Mouse (Mus musculus) hindbrain, embryonic 11.5 days (tissue): ENCODE data around the gene Atp10b. TPM values are rescaled to one million over a fixed set of nuclear protein-coding genes. Genes with fewer than 3 reads are reported as not detected.
"Not testable (repeated sequence)": the region's sequence is repeated elsewhere in the genome, so short reads cannot be mapped to it uniquely, and the experiment has no call there.

Experiments
- ATAC-seq: fragments of 200-750 bp; cut with Nextera tagmentation; 2 replicates; pipeline ENCODE4 v1.8.0; 2017; ENCODE audit warnings: mild to moderate bottlenecking, moderate TSS enrichment, moderate library complexity; ENCODE audit not compliant: low FRiP score
- DNase-seq: peaks from one replicate; pipeline ENCODE4 v3.0.0-alpha.2; 2015; ENCODE audit warnings: low spot score
- H3K27ac ChIP-seq: fragments of 300-500 bp; sonication (generic); 2 replicates; pipeline ENCODE4 v1.5.1; 2014; ENCODE audit warnings: mild to moderate bottlenecking, low read depth, low read length
- H3K27me3 ChIP-seq: fragments of 300-500 bp; sonication (generic); 2 replicates; pipeline ENCODE4 v1.6.1; 2014; ENCODE audit warnings: mild to moderate bottlenecking, low read length, moderate library complexity, mixed read lengths; ENCODE audit not compliant: control insufficient read depth, insufficient read depth
- H3K36me3 ChIP-seq: fragments of 300-500 bp; sonication (generic); 2 replicates; pipeline ENCODE4 v1.6.1; 2014; ENCODE audit warnings: mild to moderate bottlenecking, low read length, moderate library complexity, mixed read lengths; ENCODE audit not compliant: control insufficient read depth, insufficient read depth
- H3K4me1 ChIP-seq: fragments of 300-500 bp; sonication (generic); replicated peaks from 2 replicates; pipeline ENCODE4 v1.6.1; 2014; ENCODE audit warnings: low read length, mixed read lengths; ENCODE audit not compliant: control insufficient read depth, insufficient read depth
- H3K4me2 ChIP-seq: fragments of 300-500 bp; sonication (generic); replicated peaks from 2 replicates; pipeline ENCODE4 v1.6.1; 2014; ENCODE audit warnings: mild to moderate bottlenecking, low read depth, low read length
- H3K4me3 ChIP-seq: fragments of 300-500 bp; sonication (generic); 2 replicates; pipeline ENCODE4 v1.5.1; 2014; ENCODE audit warnings: low read depth, low read length
- H3K9ac ChIP-seq: fragments of 300-500 bp; sonication (generic); 2 replicates; pipeline ENCODE4 v1.6.1; 2014; ENCODE audit warnings: low read depth, low read length
- H3K9me3 ChIP-seq: fragments of 300-500 bp; sonication (generic); 2 replicates; pipeline ENCODE4 v1.6.1; 2016; ENCODE audit warnings: low read length; ENCODE audit not compliant: control insufficient read depth
- WGBS: fragments of 180-500 bp; shearing (Covaris S2); extraction: QIAGEN DNeasy Blood & Tissue Kit; methylation state at CpG from one replicate; pipeline ENCODE4 v1.1.7; 2014; 5-methylcytosine and 5-hydroxymethylcytosine counted together
- polyA plus RNA-seq: library from polyadenylated mRNA; unstranded; fragments of >200 nt; fragmentation: Nextera tagmentation; extraction: Ambion mirVana; gene quantifications from 2 replicates; pipeline ENCODE4 v1.2.1, GENCODE M21; 2014

The Atp10b gene
- polyA plus RNA-seq: 0.71 and 1.1 TPM in 2 replicates

DNA sequence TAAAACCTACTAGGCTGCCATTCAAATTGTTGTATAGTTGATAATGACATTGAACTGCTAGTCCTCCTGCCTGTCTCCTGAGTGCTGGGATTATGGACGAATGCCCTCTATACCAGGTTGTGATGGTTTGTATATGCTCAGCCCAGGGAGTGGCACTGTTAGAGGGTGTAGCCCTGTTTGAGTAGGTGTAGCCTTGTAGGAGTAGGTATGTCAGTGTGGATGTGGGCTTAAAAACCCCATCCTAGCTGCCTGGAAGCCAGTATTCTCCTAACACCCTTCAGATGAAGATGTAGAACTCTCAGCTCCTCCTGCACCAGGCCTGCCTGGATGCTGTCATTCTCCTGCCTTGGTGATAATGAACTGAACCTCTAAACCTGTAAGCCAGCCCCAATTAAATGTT lies at the start of gene Atp10b:
Atp10b (plus strand) TSS at position 301 of the 400 bp plus-strand sequence.
- Histone ChIP-seq H3K27me3 (no peaks in the 10 kb centered on the region), H3K9me3 (no peaks in the 10 kb centered on the region), H3K4me3 (no peak within 1 kb of the TSS), H3K4me1 (no peaks in the 10 kb centered on the region), H3K27ac (no peak within 1 kb of the TSS), H3K4me2 (no peak within 1 kb of the TSS), H3K36me3 (no peaks in the 10 kb centered on the region), H3K9ac (no peak within 1 kb of the TSS)
- ATAC-seq: no peak
- no peak for DNase-seq
- 67% methylated on average over 1 of the region's 1 CpGs for WGBS

- no peak overlapping the region for H3K9ac ChIP-seq
- H3K27ac ChIP-seq: no peak overlapping the region
- H3K27me3 ChIP-seq: no peaks in the 10 kb centered on the region
- H3K4me1 ChIP-seq: no peaks in the 10 kb centered on the region
- no peak overlapping the region for H3K4me2 ChIP-seq
- DNase-seq (no peak), ATAC-seq (no peak)
- H3K4me3 ChIP-seq: no peak overlapping the region
- H3K9me3 ChIP-seq: no peaks in the 10 kb centered on the region
- no peaks in the 10 kb centered on the region for H3K36me3 ChIP-seq
- 84% methylated on average over 1 of the region's 1 CpGs for WGBS
These were observed 48.3 kb upstream of the Atp10b start for GRCm38 (mm10) chr11:43101357-43101756.

- Histone ChIP-seq H3K9ac (no peak overlapping the region), H3K27ac (no peak overlapping the region), H3K27me3 (no peaks in the 10 kb centered on the region), H3K4me2 (no peak overlapping the region), H3K9me3 (no peaks in the 10 kb centered on the region), H3K4me3 (no peak overlapping the region), H3K36me3 (no peaks in the 10 kb centered on the region), H3K4me1 (no peaks in the 10 kb centered on the region)
- DNase-seq (no peak), ATAC-seq (no peak)
- WGBS: 83% methylated on average over 4 of the region's 4 CpGs
These were observed 23.7 kb upstream of the Atp10b start for GRCm38 (mm10) chr11:43125908-43126477.

GRCm38 (mm10) chr11:43126573-43126972 lies 23.1 kb upstream of the Atp10b start:
- not testable (repeated sequence) for H3K27ac ChIP-seq, H3K27me3 ChIP-seq, H3K36me3 ChIP-seq, H3K4me2 ChIP-seq, H3K9me3 ChIP-seq, DNase-seq, H3K4me1 ChIP-seq, H3K9ac ChIP-seq, ATAC-seq, H3K4me3 ChIP-seq
- 83% methylated on average over 11 of the region's 12 CpGs for WGBS

- no peak overlapping the region for H3K27ac ChIP-seq
- no peak overlapping the region for H3K9ac ChIP-seq
- H3K9me3 ChIP-seq: no peaks in the 10 kb centered on the region
- no peaks in the 10 kb centered on the region for H3K36me3 ChIP-seq
- DNase-seq (no peak), ATAC-seq (no peak)
- no peaks in the 10 kb centered on the region for H3K4me1 ChIP-seq
- no peak overlapping the region for H3K4me2 ChIP-seq
- no peak overlapping the region for H3K4me3 ChIP-seq
- WGBS: 100% methylated on average over 1 of the region's 1 CpGs
- no peaks in the 10 kb centered on the region for H3K27me3 ChIP-seq
These were observed 8.4 kb upstream of the Atp10b start for GRCm38 (mm10) chr11:43141296-43141695.

- ATAC-seq (no peak), DNase-seq (no peak)
- Histone ChIP-seq H3K27me3 (no peaks in the 10 kb centered on the region), H3K4me3 (no peak overlapping the region), H3K36me3 (no peaks in the 10 kb centered on the region), H3K9me3 (no peaks in the 10 kb centered on the region), H3K27ac (no peak overlapping the region), H3K9ac (no peak overlapping the region), H3K4me2 (no peak overlapping the region), H3K4me1 (no peaks in the 10 kb centered on the region)
- 88% methylated on average over 1 of the region's 1 CpGs for WGBS
These were observed 6.9 kb upstream of the Atp10b start for GRCm38 (mm10) chr11:43142811-43143210.

DNA sequence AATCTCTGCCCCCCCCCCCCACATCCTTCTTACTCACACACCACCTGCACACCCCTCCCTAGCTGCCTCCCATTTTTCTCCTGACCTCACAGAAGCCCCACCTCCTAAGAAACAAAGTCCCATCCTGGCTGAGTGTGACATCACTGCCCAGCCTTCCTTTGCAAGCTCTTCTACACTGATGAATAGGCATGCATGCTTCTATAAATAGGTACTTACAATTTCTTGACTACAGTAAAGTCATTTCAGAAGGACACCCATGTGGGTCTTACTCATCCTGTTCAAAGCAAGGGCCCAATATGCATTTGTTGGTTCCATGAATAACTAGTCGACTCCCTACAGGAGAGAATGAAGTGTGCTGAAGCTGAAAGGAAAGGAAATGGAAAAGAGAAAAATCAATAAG lies 5.5 kb upstream of the Atp10b start:
- ATAC-seq (no peak), DNase-seq (no peak)
- Histone ChIP-seq H3K27ac (no peak overlapping the region), H3K4me3 (no peak overlapping the region), H3K9me3 (no peaks in the 10 kb centered on the region), H3K36me3 (no peaks in the 10 kb centered on the region), H3K27me3 (no peaks in the 10 kb centered on the region), H3K9ac (no peak overlapping the region), H3K4me2 (no peak overlapping the region), H3K4me1 (no peaks in the 10 kb centered on the region)
- 85% methylated on average over 1 of the region's 1 CpGs for WGBS

- not testable (repeated sequence) for H3K27me3 ChIP-seq, H3K9me3 ChIP-seq, H3K4me2 ChIP-seq, H3K9ac ChIP-seq, H3K4me1 ChIP-seq, DNase-seq, H3K36me3 ChIP-seq, H3K27ac ChIP-seq, ATAC-seq, H3K4me3 ChIP-seq
- WGBS: 73% methylated on average over 2 of the region's 2 CpGs
These were observed 4.8 kb upstream of the Atp10b start for GRCm38 (mm10) chr11:43144882-43145281.

DNA sequence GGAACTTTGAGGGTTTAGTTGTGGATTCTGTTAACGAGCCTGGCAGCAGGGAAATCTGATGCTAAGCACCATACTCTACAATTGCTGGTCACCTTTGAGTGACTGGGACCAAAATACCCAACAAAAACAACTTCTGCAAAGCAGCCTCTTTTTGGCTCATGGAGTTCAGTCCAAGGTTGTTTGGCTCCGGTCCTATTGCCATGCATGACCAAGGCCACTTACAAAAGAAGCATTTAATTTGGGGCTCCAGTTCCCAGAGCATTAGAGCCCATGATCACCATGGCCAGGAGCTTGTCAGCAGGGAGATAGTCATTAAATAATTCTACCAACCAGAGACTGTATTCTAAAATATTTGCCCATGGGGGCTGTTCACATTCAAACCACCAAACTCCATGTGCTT lies 2.3 kb upstream of the Atp10b start:
- WGBS: 60% methylated on average over 2 of the region's 2 CpGs
- no peaks in the 10 kb centered on the region for H3K9me3 ChIP-seq
- H3K9ac ChIP-seq: no peak overlapping the region
- no peaks in the 10 kb centered on the region for H3K4me1 ChIP-seq
- H3K27me3 ChIP-seq: no peaks in the 10 kb centered on the region
- no peak for ATAC-seq
- no peak overlapping the region for H3K27ac ChIP-seq
- DNase-seq: no peak
- H3K4me3 ChIP-seq: no peak overlapping the region
- H3K4me2 ChIP-seq: no peak overlapping the region
- H3K36me3 ChIP-seq: no peaks in the 10 kb centered on the region
